Mouse (Mus musculus) midbrain, embryonic 12.5 days (tissue): Measurements from ENCODE around the gene Iba57. TPM values are rescaled to one million over a fixed set of nuclear protein-coding genes. Genes with fewer than 3 reads are reported as not detected.

Source experiments
- polyA plus RNA-seq: library from polyadenylated mRNA; unstranded; fragments of >200 nt; fragmentation: Nextera tagmentation; extraction: Ambion mirVana; gene quantifications from 2 replicates; pipeline ENCODE4 v1.2.1, GENCODE M21; 2016

The Iba57 gene
- polyA plus RNA-seq, 1 experiment from 2014 or later = 7.3 TPM

Other genes starting within 250 kb of the Iba57 start
- gene Btnl10, start 245.8 kb downstream of the Iba57 start, polyA plus RNA-seq = not detected in 2 replicates
- gene Rnf187, start 224.8 kb downstream of the Iba57 start, polyA plus RNA-seq = 437 and 465 TPM in 2 replicates
- gene Hist3h2ba, start 214.8 kb downstream of the Iba57 start, polyA plus RNA-seq = 177 and 223 TPM in 2 replicates
- gene Hist3h2a, start 209.1 kb downstream of the Iba57 start, polyA plus RNA-seq = 87.2 and 87.5 TPM in 2 replicates
- 0.64 and 0.86 TPM in 2 replicates for gene Trim17, start 209.1 kb downstream of the Iba57 start, polyA plus RNA-seq
- gene Trim11, start 185.6 kb downstream of the Iba57 start, polyA plus RNA-seq = 19.9 and 20.5 TPM in 2 replicates
- 0.08 and 0.14 TPM in 2 replicates for gene Obscn, start 27.3 kb downstream of the Iba57 start, polyA plus RNA-seq
- 0.10 TPM in 2 replicates for gene Gjc2, start 19.5 kb upstream of the Iba57 start, polyA plus RNA-seq
- gene Guk1, start 28.5 kb upstream of the Iba57 start, polyA plus RNA-seq = 83.8 and 95.1 TPM in 2 replicates
- gene Mrpl55, start 38.7 kb upstream of the Iba57 start, polyA plus RNA-seq = 84.3 and 89.4 TPM in 2 replicates
- 35.0 and 36.4 TPM in 2 replicates for gene 2310033P09Rik, start 44.6 kb upstream of the Iba57 start, polyA plus RNA-seq
- gene Arf1, start 64.5 kb upstream of the Iba57 start, polyA plus RNA-seq = 539 and 564 TPM in 2 replicates
- 2.0 and 3.7 TPM in 2 replicates for gene Wnt3a, start 127.0 kb upstream of the Iba57 start, polyA plus RNA-seq
- 7.3 and 8.1 TPM in 2 replicates for gene Wnt9a, start 143.2 kb upstream of the Iba57 start, polyA plus RNA-seq
- 0.14 TPM in 1 of 2 replicates, not detected in the other for gene Prss38, start 211.9 kb upstream of the Iba57 start, polyA plus RNA-seq